Mouse (Mus musculus) heart, embryonic 12.5 days (tissue): ENCODE results near the gene Kank3. TPM values are rescaled to one million over a fixed set of nuclear protein-coding genes. Genes with fewer than 3 reads are reported as not detected.
A peak's percentile ranks its signal among the peaks of the same experiment; 100 is the strongest.

Experiments used
- ATAC-seq: fragments of 200-750 bp; cut with Nextera tagmentation; 2 replicates; pipeline ENCODE4 v1.8.0; 2017; ENCODE audit warnings: moderate TSS enrichment, moderate library complexity; ENCODE audit not compliant: insufficient number of reproducible peaks, low FRiP score
- H3K27ac ChIP-seq: fragments of 300-500 bp; sonication (generic); 2 replicates; pipeline ENCODE4 v1.5.1; 2016; ENCODE audit warnings: mild to moderate bottlenecking, moderate library complexity; ENCODE audit not compliant: poor library complexity, severe bottlenecking
- H3K27me3 ChIP-seq: fragments of 300-500 bp; sonication (generic); replicated peaks from 2 replicates; pipeline ENCODE4 v1.6.1; 2016; ENCODE audit warnings: mild to moderate bottlenecking, moderate library complexity
- H3K36me3 ChIP-seq: fragments of 300-500 bp; sonication (generic); 2 replicates; pipeline ENCODE4 v1.6.1; 2016; ENCODE audit warnings: mild to moderate bottlenecking, moderate library complexity
- H3K4me1 ChIP-seq: fragments of 300-500 bp; sonication (generic); replicated peaks from 2 replicates; pipeline ENCODE4 v1.6.1; 2016; ENCODE audit warnings: mild to moderate bottlenecking
- H3K4me2 ChIP-seq: fragments of 300-500 bp; sonication (generic); 2 replicates; pipeline ENCODE4 v1.6.1; 2016; ENCODE audit warnings: mild to moderate bottlenecking, moderate library complexity
- H3K4me3 ChIP-seq: fragments of 300-500 bp; sonication (generic); 2 replicates; pipeline ENCODE4 v1.5.1; 2016; ENCODE audit warnings: mild to moderate bottlenecking
- H3K9ac ChIP-seq: fragments of 300-500 bp; sonication (generic); 2 replicates; pipeline ENCODE4 v1.6.1; 2016; ENCODE audit warnings: mild to moderate bottlenecking, moderate library complexity
- H3K9me3 ChIP-seq: fragments of 300-500 bp; sonication (generic); replicated peaks from 2 replicates; pipeline ENCODE4 v1.6.1; 2016; ENCODE audit warnings: mild to moderate bottlenecking, moderate library complexity
- whole genome bisulfite sequencing: fragments of 180-500 bp; shearing (Covaris S2); methylation state at CpG from one replicate; pipeline ENCODE4 v1.1.7; 2016; 5-methylcytosine and 5-hydroxymethylcytosine counted together
- polyA plus RNA-seq: library from polyadenylated mRNA; unstranded; fragments of >200 nt; fragmentation: Nextera tagmentation; extraction: Ambion mirVana; gene quantifications from 2 replicates; pipeline ENCODE4 v1.2.1, GENCODE M21; 2016

The Kank3 gene
- polyA plus RNA-seq, 1 experiment from 2014 or later, result 39.0 TPM

- Histone ChIP-seq H3K27ac (0 out of 2 replicates have a peak within 1 kb of the TSS, but pooled peaks have one; percentile 25), H3K27me3 (peaks cover 29% of the 10 kb centered on the region), H3K9ac (peak within 1 kb of the TSS; percentile 70), H3K4me1 (peaks cover 61% of the 10 kb centered on the region), H3K4me2 (peak within 1 kb of the TSS; percentile 86), H3K4me3 (peak within 1 kb of the TSS; percentile 49), H3K9me3 (no peaks in the 10 kb centered on the region), H3K36me3 (peaks cover 10% of the 10 kb centered on the region; the same call in 1 of the 2 replicates)
- ATAC-seq, result peak; percentile 76
- 1% methylated on average over 50 of the region's 50 CpGs for WGBS
Measured at GRCm38 (mm10) chr17:33781124-33781977, 29.0 kb upstream of the Kank3 start, which contains the start of gene Angptl4. Angptl4 (minus strand) TSS chr17:33781830.

GRCm38 (mm10) chr17:33782067-33782466 lies 28.3 kb upstream of the Kank3 start:
- H3K9ac ChIP-seq, result peak overlapping the region; percentile 70; the same call in 1 of the 2 replicates
- peak overlapping the region; percentile 49 for H3K4me3 ChIP-seq
- H3K27me3 ChIP-seq, result peaks cover 35% of the 10 kb centered on the region
- H3K4me1 ChIP-seq, result peaks cover 61% of the 10 kb centered on the region
- peak overlapping the region; percentile 86 for H3K4me2 ChIP-seq
- WGBS, result 30% methylated on average over 4 of the region's 4 CpGs
- no peak overlapping the region for H3K27ac ChIP-seq
- peaks cover 3% of the 10 kb centered on the region; the same call in 1 of the 2 replicates for H3K36me3 ChIP-seq
- ATAC-seq, result no peak
- no peaks in the 10 kb centered on the region for H3K9me3 ChIP-seq

GRCm38 (mm10) chr17:33783408-33783807 lies 26.9 kb upstream of the Kank3 start:
- Histone ChIP-seq H3K27me3 (peaks cover 35% of the 10 kb centered on the region), H3K36me3 (no peaks in the 10 kb centered on the region), H3K9ac (no peak overlapping the region), H3K4me2 (no peak overlapping the region), H3K9me3 (no peaks in the 10 kb centered on the region), H3K4me3 (no peak overlapping the region), H3K27ac (peak overlapping the region; percentile 46; the same call in 1 of the 2 replicates), H3K4me1 (peaks cover 60% of the 10 kb centered on the region)
- ATAC-seq, result no peak

GRCm38 (mm10) chr17:33784939-33785338 lies 25.4 kb upstream of the Kank3 start:
- Histone ChIP-seq H3K27ac (no peak overlapping the region), H3K27me3 (peaks cover 36% of the 10 kb centered on the region), H3K9me3 (no peaks in the 10 kb centered on the region), H3K4me3 (no peak overlapping the region), H3K36me3 (no peaks in the 10 kb centered on the region), H3K4me1 (peaks cover 49% of the 10 kb centered on the region), H3K4me2 (no peak overlapping the region), H3K9ac (no peak overlapping the region)
- WGBS, result 64% methylated on average over 2 of the region's 2 CpGs
- no peak for ATAC-seq

GRCm38 (mm10) chr17:33786375-33786774 lies 23.9 kb upstream of the Kank3 start:
- no peaks in the 10 kb centered on the region for H3K36me3 ChIP-seq
- H3K9ac ChIP-seq, result no peak overlapping the region
- H3K9me3 ChIP-seq, result no peaks in the 10 kb centered on the region
- H3K4me1 ChIP-seq, result peaks cover 35% of the 10 kb centered on the region
- no peak overlapping the region for H3K27ac ChIP-seq
- H3K4me3 ChIP-seq, result no peak overlapping the region
- H3K4me2 ChIP-seq, result no peak overlapping the region
- H3K27me3 ChIP-seq, result peaks cover 39% of the 10 kb centered on the region
- no peak for ATAC-seq
- 77% methylated on average over 18 of the region's 18 CpGs for WGBS

GRCm38 (mm10) chr17:33788732-33789131 lies 21.6 kb upstream of the Kank3 start:
- peaks cover 17% of the 10 kb centered on the region for H3K4me1 ChIP-seq
- peaks cover 48% of the 10 kb centered on the region for H3K27me3 ChIP-seq
- no peaks in the 10 kb centered on the region for H3K36me3 ChIP-seq
- no peak overlapping the region for H3K27ac ChIP-seq
- H3K4me2 ChIP-seq, result no peak overlapping the region
- 12% methylated on average over 4 of the region's 4 CpGs for WGBS
- no peak overlapping the region for H3K4me3 ChIP-seq
- H3K9ac ChIP-seq, result no peak overlapping the region
- ATAC-seq, result no peak
- H3K9me3 ChIP-seq, result no peaks in the 10 kb centered on the region

GRCm38 (mm10) chr17:33798306-33798705 lies 12.0 kb upstream of the Kank3 start:
- Histone ChIP-seq H3K9me3 (no peaks in the 10 kb centered on the region), H3K9ac (no peak overlapping the region), H3K4me3 (no peak overlapping the region), H3K4me2 (no peak overlapping the region), H3K36me3 (no peaks in the 10 kb centered on the region), H3K27ac (no peak overlapping the region), H3K4me1 (no peaks in the 10 kb centered on the region), H3K27me3 (peaks cover 54% of the 10 kb centered on the region)
- no peak for ATAC-seq
- 55% methylated on average over 3 of the region's 3 CpGs for WGBS

- ATAC-seq, result no peak
- H3K9ac ChIP-seq, result no peak overlapping the region
- no peak overlapping the region for H3K4me2 ChIP-seq
- H3K36me3 ChIP-seq, result no peaks in the 10 kb centered on the region
- peaks cover 46% of the 10 kb centered on the region for H3K27me3 ChIP-seq
- peaks cover 3% of the 10 kb centered on the region for H3K4me1 ChIP-seq
- no peak overlapping the region for H3K4me3 ChIP-seq
- no peak overlapping the region for H3K27ac ChIP-seq
- WGBS, result 56% methylated on average over 1 of the region's 1 CpGs
- H3K9me3 ChIP-seq, result no peaks in the 10 kb centered on the region
Measured at GRCm38 (mm10) chr17:33799277-33799676, 11.0 kb upstream of the Kank3 start.

- Histone ChIP-seq H3K9ac (no peak overlapping the region), H3K4me2 (no peak overlapping the region), H3K27ac (no peak overlapping the region), H3K4me1 (peaks cover 7% of the 10 kb centered on the region), H3K36me3 (no peaks in the 10 kb centered on the region), H3K9me3 (no peaks in the 10 kb centered on the region), H3K27me3 (peaks cover 52% of the 10 kb centered on the region), H3K4me3 (no peak overlapping the region)
- no peak for ATAC-seq
- WGBS, result 5% methylated on average over 2 of the region's 2 CpGs
Measured at GRCm38 (mm10) chr17:33802221-33802620, 8.1 kb upstream of the Kank3 start.

GRCm38 (mm10) chr17:33804205-33804604 lies 6.1 kb upstream of the Kank3 start:
- H3K4me3 ChIP-seq, result no peak overlapping the region
- H3K9ac ChIP-seq, result no peak overlapping the region
- peaks cover 50% of the 10 kb centered on the region for H3K27me3 ChIP-seq

GRCm38 (mm10) chr17:33804745-33805144 lies 5.6 kb upstream of the Kank3 start:
- ATAC-seq, result no peak
- no peaks in the 10 kb centered on the region for H3K36me3 ChIP-seq
- H3K4me1 ChIP-seq, result peaks cover 7% of the 10 kb centered on the region
- WGBS, result 21% methylated on average over 1 of the region's 1 CpGs
- no peak overlapping the region for H3K27ac ChIP-seq
- H3K27me3 ChIP-seq, result peaks cover 44% of the 10 kb centered on the region
- no peak overlapping the region for H3K9ac ChIP-seq
- H3K4me3 ChIP-seq, result no peak overlapping the region
- no peak overlapping the region for H3K4me2 ChIP-seq
- no peaks in the 10 kb centered on the region for H3K9me3 ChIP-seq

More at GRCm38 (mm10) chr17:33804205-33804604, 6.1 kb upstream of the Kank3 start:
- peaks cover 7% of the 10 kb centered on the region for H3K4me1 ChIP-seq
- H3K9me3 ChIP-seq, result no peaks in the 10 kb centered on the region
- H3K36me3 ChIP-seq, result no peaks in the 10 kb centered on the region
- no peak overlapping the region for H3K4me2 ChIP-seq
- WGBS, result 49% methylated on average over 4 of the region's 4 CpGs
- no peak for ATAC-seq
- H3K27ac ChIP-seq, result no peak overlapping the region
